Comparison of ENCODE assay signal across 9 mouse cellular contexts in the genomic region with DNA sequence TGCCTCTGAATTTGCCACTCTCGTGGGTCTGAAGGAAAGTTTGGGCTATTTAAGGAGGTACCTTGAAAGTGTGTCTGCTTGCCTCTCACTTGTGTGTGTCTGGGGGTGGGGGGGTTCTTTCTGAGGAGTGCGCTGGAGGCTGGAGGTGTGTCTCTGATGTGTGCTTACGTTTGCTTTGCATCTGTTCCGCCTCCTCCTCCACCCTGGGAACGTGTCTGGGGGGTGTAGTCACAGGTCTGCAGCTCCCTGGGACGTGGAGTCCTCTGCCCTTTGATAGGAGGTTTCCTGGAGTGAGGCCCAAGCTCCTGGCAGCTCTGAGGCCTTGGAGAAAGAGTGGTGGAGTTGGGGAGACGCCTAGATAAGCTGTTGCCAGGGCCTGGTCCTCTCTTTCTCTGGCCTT. TPM values are rescaled to one million over a fixed set of nuclear protein-coding genes. Genes with fewer than 3 reads are reported as not detected.
DNase-seq lines count a peak whose midpoint lies in the region; ATAC-seq and TF ChIP-seq lines count a peak whose summit lies in the region.
"Had no signal": no experiment of that assay in that cellular context is flagged by ENCODE, and none has a peak within 500 bp of the region (broad histone marks: within the 10 kb centered on the region; RNA-seq: fewer than 3 reads in every experiment).

No protein-coding gene starts in this region.

- H3K9me3 ChIP-seq in liver, postnatal 0 days (ENCODE audit: low read length) = no peaks in the 10 kb centered on the region

- H3K4me1 ChIP-seq in heart, adult 2 months (ENCODE audit: control insufficient read depth, insufficient read depth, low read length) = peaks cover 43% of the 10 kb centered on the region
- peaks cover 55% of the 10 kb centered on the region for H3K4me1 ChIP-seq in liver, postnatal 0 days (ENCODE audit: insufficient read depth)
- peaks cover 72% of the 10 kb centered on the region for H3K4me1 ChIP-seq in olfactory bulb, adult 2 months (ENCODE audit: control insufficient read depth, insufficient read depth, low read length)

- TF ChIP-seq CTCF in heart, adult 2 months (IDR thresholded peaks at IDR 0.05) = no peak
- TF ChIP-seq CTCF in liver, postnatal 0 days (IDR thresholded peaks at IDR 0.05; ENCODE audit: low read depth) = no peak
- no peak for TF ChIP-seq CTCF in olfactory bulb, adult 2 months (IDR thresholded peaks at IDR 0.05; ENCODE audit: insufficient read depth, low read depth, low read length)

- H3K79me2 ChIP-seq in heart, adult 2 months (replicated peaks; ENCODE audit: control insufficient read depth, insufficient read depth, low read length) = no peaks in the 10 kb centered on the region

- H3K4me2 ChIP-seq in liver, postnatal 0 days (ENCODE audit: low read depth, low read length) = peak overlapping the region; percentile 92

- peak overlapping the region; percentile 12; the same call in 1 of the 2 replicates for H3K9ac ChIP-seq in heart, adult 2 months (ENCODE audit: low read depth, low read length)
- H3K9ac ChIP-seq in liver, postnatal 0 days (replicated peaks) = peak overlapping the region; percentile 6; the same call in 1 of the 2 replicates

- intact Hi-C loops in heart, adult 2 months (cut with DNase I) = loop anchor here (1.0 to 10.0 kb wide), 3 partner anchors 11 to 403 kb away; no protein-coding TSS in a partner anchor

- no peaks in the 10 kb centered on the region for H3K27me3 ChIP-seq in heart, adult 2 months (ENCODE audit: control insufficient read depth, insufficient read depth, low read length)
- no peaks in the 10 kb centered on the region for H3K27me3 ChIP-seq in liver, postnatal 0 days (ENCODE audit: insufficient read depth, low read length)

- H3K4me3 ChIP-seq in heart, adult 2 months = peak overlapping the region; percentile 50
- peak overlapping the region; percentile 42 for H3K4me3 ChIP-seq in liver, postnatal 0 days (ENCODE audit: low read depth, low read length)
- peak overlapping the region; percentile 6; the same call in 1 of the 2 replicates for H3K4me3 ChIP-seq in olfactory bulb, adult 2 months (ENCODE audit: insufficient read depth, low read depth, low read length)

- peak; percentile 95 for TF ChIP-seq EP300 in heart, adult 2 months (IDR thresholded peaks at IDR 0.05; ENCODE audit: insufficient read depth, low read depth, low read length)
- TF ChIP-seq EP300 in liver, postnatal 0 days (IDR thresholded peaks at IDR 0.05; ENCODE audit: low read depth) = peak; percentile 58; the same call in 1 of the 2 replicates

- no peak for ATAC-seq in cerebellum, adult (ENCODE audit: insufficient number of reproducible peaks, low FRiP score, low TSS enrichment)
- ATAC-seq in liver, postnatal 0 days = peak; percentile 19; the same call in 1 of the 2 replicates

- H3K36me3 ChIP-seq in heart, adult 2 months (ENCODE audit: control insufficient read depth, insufficient read depth, low read length) = peaks cover 2% of the 10 kb centered on the region; the same call in 1 of the 2 replicates
- no peaks in the 10 kb centered on the region for H3K36me3 ChIP-seq in liver, postnatal 0 days (replicated peaks; ENCODE audit: insufficient read depth, low read length)

- WGBS in heart, adult 2 months = 8% methylated on average over 7 of the region's 7 CpGs
- WGBS in liver, postnatal 0 days (ENCODE audit: insufficient replicate concordance) = 33% methylated on average over 7 of the region's 7 CpGs
- 8% methylated on average over 7 of the region's 7 CpGs for WGBS in olfactory bulb, adult 2 months

- peak; percentile 27 for TF ChIP-seq POLR2A in heart, adult 2 months (IDR thresholded peaks at IDR 0.05; ENCODE audit: insufficient read depth, low read depth, low read length)
- TF ChIP-seq POLR2A in olfactory bulb, adult 2 months (IDR thresholded peaks at IDR 0.05; ENCODE audit: insufficient read depth, low read depth, low read length) = no peak

- DNase-seq in cerebellum, adult 11-12 months = peak; percentile 70
- peak; percentile 69 for DNase-seq in cerebellum, adult 9-11 months
- peak; percentile 86 to 92 for DNase-seq in heart, adult 2 months
- peak; percentile 91 for DNase-seq in kidney, adult 11 months
- peak; percentile 68 for DNase-seq in liver, postnatal 0 days
- DNase-seq in frontal cortex, adult 2 months (ENCODE audit: extremely low spot score in 1 of 2, low spot score in 1 of 2) = no peak

- H3K27ac ChIP-seq in heart, adult 2 months = peak overlapping the region; percentile 93
- H3K27ac ChIP-seq in liver, postnatal 0 days (ENCODE audit: low read depth) = peak overlapping the region; percentile 97
- H3K27ac ChIP-seq in olfactory bulb, adult 2 months (ENCODE audit: insufficient read depth, low read depth, low read length) = peak overlapping the region; percentile 50; the same call in 1 of the 2 replicates

RNA-seq across cellular contexts. Expression of gene Bcl9l, which starts 4.8 kb away (rescaled TPM):
- total RNA-seq in heart, adult 2 months (2021) = 10 to 100 TPM; 44.5 to 58.7 TPM
- polyA plus RNA-seq in heart, adult 2 months (2012; rRNA removed) = 15.3 and 21.5 TPM in 2 replicates
- 2.0 and 2.2 TPM in 2 replicates for polyA plus RNA-seq in liver, postnatal 0 days (2015; fragmentation: Nextera tagmentation; extraction: Ambion mirVana)
- not detected in 2 replicates for polyA plus RNA-seq in olfactory bulb, adult 2 months (2012; ENCODE audit: insufficient read depth, insufficient read length, low replicate concordance, missing spikeins)
- polyA plus RNA-seq in frontal cortex, adult 2 months (2012; rRNA removed) = 20.1 and 21.7 TPM in 2 replicates

RNA-seq across cellular contexts. Expression of gene Upk2, which starts 32.7 kb away (rescaled TPM):
- not detected for total RNA-seq in heart, adult 2 months (2021)
- polyA plus RNA-seq in heart, adult 2 months (2012; rRNA removed) = 0.47 and 0.53 TPM in 2 replicates
- polyA plus RNA-seq in liver, postnatal 0 days (2015; fragmentation: Nextera tagmentation; extraction: Ambion mirVana) = not detected in 2 replicates
- not detected in 2 replicates for polyA plus RNA-seq in olfactory bulb, adult 2 months (2012; ENCODE audit: insufficient read depth, insufficient read length, low replicate concordance, missing spikeins)
- polyA plus RNA-seq in frontal cortex, adult 2 months (2012; rRNA removed) = 0.19 TPM in 1 of 2 replicates, not detected in the other
- polyA plus RNA-seq: spleen, adult 2 months had no signal

RNA-seq across cellular contexts. Expression of gene Foxr1, which starts 46.5 kb away (rescaled TPM):
- not detected for total RNA-seq in heart, adult 2 months (2021)
- polyA plus RNA-seq in heart, adult 2 months (2012; rRNA removed) = not detected in 2 replicates
- not detected in 2 replicates for polyA plus RNA-seq in liver, postnatal 0 days (2015; fragmentation: Nextera tagmentation; extraction: Ambion mirVana)
- polyA plus RNA-seq in olfactory bulb, adult 2 months (2012; ENCODE audit: insufficient read depth, insufficient read length, low replicate concordance, missing spikeins) = not detected in 2 replicates
- not detected in 2 replicates for polyA plus RNA-seq in frontal cortex, adult 2 months (2012; rRNA removed)

Comparison
In these comparisons a context has a peak if more than half of its experiments do, and no peak if none do; other contexts are left out.
1. DNase-seq: peak in cerebellum, adult 11-12 months (single experiment), cerebellum, adult 9-11 months (single experiment), heart, adult 2 months (2 of 2), kidney, adult 11 months (single experiment) and liver, postnatal 0 days (single experiment); none in frontal cortex, adult 2 months (0 of 2).
2. Peak in every context shown above with its lines, with median percentiles within 50 percentile points of each other: H3K27ac ChIP-seq and H3K4me3 ChIP-seq.